Mouse (Mus musculus) heart, embryonic 11.5 days (tissue): ENCODE measurements around the gene Pafah1b2. TPM values are rescaled to one million over a fixed set of nuclear protein-coding genes. Genes with fewer than 3 reads are reported as not detected.

Source experiments
- ATAC-seq: fragments of 200-750 bp; cut with Nextera tagmentation; replicated peaks from 2 replicates; pipeline ENCODE4 v1.8.0; 2017; ENCODE audit warnings: moderate library complexity; ENCODE audit not compliant: insufficient number of reproducible peaks, low FRiP score, low TSS enrichment
- H3K27ac ChIP-seq: fragments of 300-500 bp; sonication (generic); 2 replicates; pipeline ENCODE4 v1.5.1; 2014; ENCODE audit warnings: mild to moderate bottlenecking, low read depth, low read length
- H3K27me3 ChIP-seq: fragments of 300-500 bp; sonication (generic); 2 replicates; pipeline ENCODE4 v1.6.1; 2014; ENCODE audit warnings: mild to moderate bottlenecking, low read length, mixed read lengths; ENCODE audit not compliant: control insufficient read depth, insufficient read depth
- H3K36me3 ChIP-seq: fragments of 300-500 bp; sonication (generic); 2 replicates; pipeline ENCODE4 v1.6.1; 2014; ENCODE audit warnings: mild to moderate bottlenecking, low read length, moderate library complexity, mixed read lengths; ENCODE audit not compliant: control insufficient read depth, insufficient read depth
- H3K4me1 ChIP-seq: fragments of 300-500 bp; sonication (generic); 2 replicates; pipeline ENCODE4 v1.6.1; 2014; ENCODE audit warnings: low read length; ENCODE audit not compliant: control insufficient read depth, insufficient read depth
- H3K4me2 ChIP-seq: fragments of 300-500 bp; sonication (generic); 2 replicates; pipeline ENCODE4 v1.6.1; 2014; ENCODE audit warnings: mild to moderate bottlenecking, moderate library complexity
- H3K4me3 ChIP-seq: fragments of 300-500 bp; sonication (generic); 2 replicates; pipeline ENCODE4 v1.5.1; 2014; ENCODE audit warnings: low read depth, low read length
- H3K9ac ChIP-seq: fragments of 300-500 bp; sonication (generic); 2 replicates; pipeline ENCODE4 v1.6.1; 2014; ENCODE audit warnings: mild to moderate bottlenecking, low read depth, low read length, moderate library complexity
- H3K9me3 ChIP-seq: fragments of 300-500 bp; sonication (generic); replicated peaks from 2 replicates; pipeline ENCODE4 v1.6.1; 2016; ENCODE audit warnings: low read length; ENCODE audit not compliant: control insufficient read depth
- WGBS: fragments of 180-500 bp; shearing (Covaris S2); extraction: QIAGEN DNeasy Blood & Tissue Kit; methylation state at CpG from one replicate; pipeline ENCODE4 v1.1.7; 2014; ENCODE audit not compliant: insufficient replicate concordance; 5-methylcytosine and 5-hydroxymethylcytosine counted together
- polyA plus RNA-seq: library from polyadenylated mRNA; unstranded; fragments of >200 nt; fragmentation: Nextera tagmentation; extraction: Ambion mirVana; gene quantifications from 2 replicates; pipeline ENCODE4 v1.2.1, GENCODE M21; 2014

The Pafah1b2 gene
- polyA plus RNA-seq, 1 experiment from 2014 or later, result 155 TPM

- Histone ChIP-seq H3K4me3 (no peak overlapping the region), H3K9ac (no peak overlapping the region), H3K4me1 (peaks cover 37% of the 10 kb centered on the region)
Observed at GRCm38 (mm10) chr9:46015831-46016230, 3.3 kb upstream of the Pafah1b2 start.

GRCm38 (mm10) chr9:46015081-46015551 is 2.6 kb upstream of the Pafah1b2 start:
- peaks cover 37% of the 10 kb centered on the region for H3K4me1 ChIP-seq
- peak overlapping the region; percentile 2 for H3K27ac ChIP-seq

More at GRCm38 (mm10) chr9:46015831-46016230, 3.3 kb upstream of the Pafah1b2 start:
- Histone ChIP-seq H3K36me3 (no peaks in the 10 kb centered on the region; the same call in 1 of the 2 replicates), H3K4me2 (peak overlapping the region; percentile 69; the same call in 1 of the 2 replicates), H3K27ac (no peak overlapping the region), H3K27me3 (no peaks in the 10 kb centered on the region), H3K9me3 (no peaks in the 10 kb centered on the region)
- 49% methylated on average over 9 of the region's 9 CpGs for WGBS
- ATAC-seq, result no peak

GRCm38 (mm10) chr9:46014251-46014681 is 1.8 kb upstream of the Pafah1b2 start:
- H3K36me3 ChIP-seq, result no peaks in the 10 kb centered on the region; the same call in 1 of the 2 replicates
- no peaks in the 10 kb centered on the region for H3K9me3 ChIP-seq
- under 1% methylated on average over 10 of the region's 10 CpGs for WGBS
- no peak for ATAC-seq
- peak overlapping the region; percentile 18 for H3K9ac ChIP-seq
- no peaks in the 10 kb centered on the region for H3K27me3 ChIP-seq
- peaks cover 37% of the 10 kb centered on the region for H3K4me1 ChIP-seq
- H3K4me2 ChIP-seq, result peak overlapping the region; percentile 69
- peak overlapping the region; percentile 96 for H3K4me3 ChIP-seq
- H3K27ac ChIP-seq, result peak overlapping the region; percentile 90; the same call in 1 of the 2 replicates

More at GRCm38 (mm10) chr9:46015081-46015551, 2.6 kb upstream of the Pafah1b2 start:
- ATAC-seq, result no peak
- Histone ChIP-seq H3K36me3 (no peaks in the 10 kb centered on the region; the same call in 1 of the 2 replicates), H3K4me3 (no peak overlapping the region; the same call in 1 of the 2 replicates), H3K9ac (no peak overlapping the region), H3K4me2 (peak overlapping the region; percentile 69), H3K9me3 (no peaks in the 10 kb centered on the region), H3K27me3 (no peaks in the 10 kb centered on the region)
- WGBS, result 24% methylated on average over 8 of the region's 8 CpGs

- ATAC-seq, result no peak
- H3K4me2 ChIP-seq, result peak overlapping the region; percentile 69
- peak overlapping the region; percentile 98 for H3K9ac ChIP-seq
- WGBS, result 1% methylated on average over 5 of the region's 5 CpGs
- peak overlapping the region; percentile 96 for H3K4me3 ChIP-seq
- no peaks in the 10 kb centered on the region for H3K27me3 ChIP-seq
- no peaks in the 10 kb centered on the region; the same call in 1 of the 2 replicates for H3K36me3 ChIP-seq
- H3K4me1 ChIP-seq, result peaks cover 37% of the 10 kb centered on the region
- peak overlapping the region; percentile 90 for H3K27ac ChIP-seq
- H3K9me3 ChIP-seq, result no peaks in the 10 kb centered on the region
Observed at GRCm38 (mm10) chr9:46013616-46014015, 1.1 kb upstream of the Pafah1b2 start.

- under 1% methylated on average over 44 of the region's 46 CpGs for WGBS
- H3K4me3 ChIP-seq, result peak overlapping the region; percentile 96
- no peaks in the 10 kb centered on the region for H3K9me3 ChIP-seq
- H3K27ac ChIP-seq, result peak overlapping the region; percentile 90
- H3K36me3 ChIP-seq, result no peaks in the 10 kb centered on the region; the same call in 1 of the 2 replicates
- ATAC-seq, result peak; percentile 46
- H3K9ac ChIP-seq, result peak overlapping the region; percentile 98
- peaks cover 36% of the 10 kb centered on the region for H3K4me1 ChIP-seq
- H3K27me3 ChIP-seq, result no peaks in the 10 kb centered on the region
- H3K4me2 ChIP-seq, result peak overlapping the region; percentile 69
Observed at GRCm38 (mm10) chr9:46013009-46013586, 608 bp upstream of the Pafah1b2 start.

GRCm38 (mm10) chr9:46011094-46011970 is 1.2 kb downstream of the Pafah1b2 start:
- WGBS, result 51% methylated on average over 3 of the region's 3 CpGs
- no peak for ATAC-seq
- peak overlapping the region; percentile 74 for H3K9ac ChIP-seq
- H3K4me3 ChIP-seq, result no peak overlapping the region; the same call in 1 of the 2 replicates
- H3K36me3 ChIP-seq, result no peaks in the 10 kb centered on the region
- H3K27ac ChIP-seq, result no peak overlapping the region
- H3K4me1 ChIP-seq, result peaks cover 31% of the 10 kb centered on the region
- no peaks in the 10 kb centered on the region for H3K9me3 ChIP-seq
- no peaks in the 10 kb centered on the region for H3K27me3 ChIP-seq
- H3K4me2 ChIP-seq, result peak overlapping the region; percentile 76

- H3K9me3 ChIP-seq, result no peaks in the 10 kb centered on the region
- ATAC-seq, result no peak
- no peaks in the 10 kb centered on the region for H3K27me3 ChIP-seq
- no peak overlapping the region for H3K4me3 ChIP-seq
- 69% methylated on average over 1 of the region's 1 CpGs for WGBS
- peaks cover 17% of the 10 kb centered on the region for H3K4me1 ChIP-seq
- H3K4me2 ChIP-seq, result no peak overlapping the region
- H3K9ac ChIP-seq, result no peak overlapping the region
- H3K27ac ChIP-seq, result no peak overlapping the region
- no peaks in the 10 kb centered on the region for H3K36me3 ChIP-seq
Observed at GRCm38 (mm10) chr9:46009669-46009983, 2.9 kb downstream of the Pafah1b2 start.

- Histone ChIP-seq H3K27ac (no peak overlapping the region), H3K27me3 (no peaks in the 10 kb centered on the region), H3K9me3 (no peaks in the 10 kb centered on the region), H3K4me2 (no peak overlapping the region), H3K9ac (no peak overlapping the region), H3K4me3 (no peak overlapping the region), H3K36me3 (no peaks in the 10 kb centered on the region), H3K4me1 (peaks cover 11% of the 10 kb centered on the region)
- WGBS, result 72% methylated on average over 7 of the region's 7 CpGs
- ATAC-seq, result no peak
Observed at GRCm38 (mm10) chr9:46008931-46009668, 3.4 kb downstream of the Pafah1b2 start.
